Mouse (Mus musculus) kidney, embryonic 16.5 days (tissue): ENCODE data around the gene 1700001O22Rik. TPM values are rescaled to one million over a fixed set of nuclear protein-coding genes. Genes with fewer than 3 reads are reported as not detected.

Experiments used
- ATAC-seq: fragments of 200-750 bp; cut with Nextera tagmentation; 2 replicates; pipeline ENCODE4 v1.8.0; 2017; ENCODE audit warnings: moderate TSS enrichment; ENCODE audit not compliant: low FRiP score, low TSS enrichment
- H3K27ac ChIP-seq: fragments of 300-500 bp; sonication (generic); 2 replicates; pipeline ENCODE4 v1.5.1; 2014; ENCODE audit warnings: low read length
- H3K27me3 ChIP-seq: fragments of 300-500 bp; sonication (generic); 2 replicates; pipeline ENCODE4 v1.6.1; 2014; ENCODE audit warnings: low read length, control low read depth, mixed read lengths; ENCODE audit not compliant: insufficient read depth
- H3K36me3 ChIP-seq: fragments of 300-500 bp; sonication (generic); 2 replicates; pipeline ENCODE4 v1.6.1; 2014; ENCODE audit warnings: low read length, control low read depth, mixed read lengths; ENCODE audit not compliant: insufficient read depth
- H3K4me1 ChIP-seq: fragments of 300-500 bp; sonication (generic); 2 replicates; pipeline ENCODE4 v1.6.1; 2014; ENCODE audit warnings: low read length, control low read depth, mixed read lengths; ENCODE audit not compliant: insufficient read depth
- H3K4me2 ChIP-seq: fragments of 300-500 bp; sonication (generic); replicated peaks from 2 replicates; pipeline ENCODE4 v1.6.1; 2014; ENCODE audit warnings: low read depth, low read length
- H3K4me3 ChIP-seq: fragments of 300-500 bp; sonication (generic); 2 replicates; pipeline ENCODE4 v1.5.1; 2014; ENCODE audit warnings: mild to moderate bottlenecking, low read length
- H3K9ac ChIP-seq: fragments of 300-500 bp; sonication (generic); replicated peaks from 2 replicates; pipeline ENCODE4 v1.6.1; 2014; ENCODE audit warnings: low read length
- H3K9me3 ChIP-seq: fragments of 300-500 bp; sonication (generic); 2 replicates; pipeline ENCODE4 v1.6.1; 2016; ENCODE audit warnings: low read length, control low read depth
- WGBS: fragments of 180-500 bp; shearing (Covaris S2); extraction: QIAGEN DNeasy Blood & Tissue Kit; methylation state at CpG from one replicate; pipeline ENCODE4 v1.1.7; 2014; 5-methylcytosine and 5-hydroxymethylcytosine counted together
- polyA plus RNA-seq: library from polyadenylated mRNA; unstranded; fragments of >200 nt; fragmentation: Nextera tagmentation; extraction: Ambion mirVana; gene quantifications from 2 replicates; pipeline ENCODE4 v1.2.1, GENCODE M21; 2015

1700001O22Rik gene
- 5.1 and 5.2 TPM in 2 replicates for polyA plus RNA-seq

- H3K9ac ChIP-seq, result no peak within 1 kb of the TSS
- H3K9me3 ChIP-seq, result no peaks in the 10 kb centered on the region
- no peak for ATAC-seq
- H3K27ac ChIP-seq, result no peak within 1 kb of the TSS
- H3K4me3 ChIP-seq, result no peak within 1 kb of the TSS
- H3K4me1 ChIP-seq, result peaks cover 20% of the 10 kb centered on the region
- no peaks in the 10 kb centered on the region for H3K36me3 ChIP-seq
- 84% methylated on average over 3 of the region's 3 CpGs for WGBS
- no peaks in the 10 kb centered on the region for H3K27me3 ChIP-seq
- H3K4me2 ChIP-seq, result no peak within 1 kb of the TSS
These were observed at the start of gene 1700001O22Rik for GRCm38 (mm10) chr2:30803604-30804003. Gene 1700001O22Rik (minus strand): TSS chr2:30803661.

GRCm38 (mm10) chr2:30852771-30853313, 49.4 kb upstream of the 1700001O22Rik start:
- peaks cover 18% of the 10 kb centered on the region for H3K4me1 ChIP-seq
- no peaks in the 10 kb centered on the region for H3K9me3 ChIP-seq
- H3K4me3 ChIP-seq, result no peak overlapping the region
- no peaks in the 10 kb centered on the region for H3K27me3 ChIP-seq
- H3K36me3 ChIP-seq, result no peaks in the 10 kb centered on the region
- H3K4me2 ChIP-seq, result no peak overlapping the region
- WGBS, result 19% methylated on average over 20 of the region's 20 CpGs
- no peak for ATAC-seq
- H3K9ac ChIP-seq, result no peak overlapping the region
- no peak overlapping the region for H3K27ac ChIP-seq

GRCm38 (mm10) chr2:30850581-30850980, 47.1 kb upstream of the 1700001O22Rik start:
- H3K27ac ChIP-seq, result no peak overlapping the region
- H3K4me3 ChIP-seq, result no peak overlapping the region
- 21% methylated on average over 6 of the region's 6 CpGs for WGBS
- no peak for ATAC-seq
- H3K9ac ChIP-seq, result no peak overlapping the region
- H3K9me3 ChIP-seq, result no peaks in the 10 kb centered on the region
- no peak overlapping the region for H3K4me2 ChIP-seq
- no peaks in the 10 kb centered on the region; the same call in 1 of the 2 replicates for H3K27me3 ChIP-seq
- H3K36me3 ChIP-seq, result no peaks in the 10 kb centered on the region
- H3K4me1 ChIP-seq, result peaks cover 28% of the 10 kb centered on the region

GRCm38 (mm10) chr2:30848184-30848583, 44.7 kb upstream of the 1700001O22Rik start:
- Histone ChIP-seq H3K4me1 (peaks cover 34% of the 10 kb centered on the region), H3K4me3 (no peak overlapping the region), H3K36me3 (no peaks in the 10 kb centered on the region), H3K9me3 (no peaks in the 10 kb centered on the region), H3K27ac (no peak overlapping the region), H3K27me3 (no peaks in the 10 kb centered on the region; the same call in 1 of the 2 replicates), H3K4me2 (no peak overlapping the region), H3K9ac (no peak overlapping the region)
- ATAC-seq, result no peak
- 58% methylated on average over 8 of the region's 8 CpGs for WGBS

GRCm38 (mm10) chr2:30846723-30847122, 43.3 kb upstream of the 1700001O22Rik start:
- no peaks in the 10 kb centered on the region for H3K9me3 ChIP-seq
- H3K4me3 ChIP-seq, result no peak overlapping the region
- no peak overlapping the region; the same call in 1 of the 2 replicates for H3K4me2 ChIP-seq
- 30% methylated on average over 6 of the region's 6 CpGs for WGBS
- no peak overlapping the region for H3K27ac ChIP-seq
- no peaks in the 10 kb centered on the region; the same call in 1 of the 2 replicates for H3K27me3 ChIP-seq
- no peaks in the 10 kb centered on the region for H3K36me3 ChIP-seq
- 0 out of 2 replicates have a peak overlapping the region, but pooled peaks have one; percentile 22 for H3K9ac ChIP-seq
- H3K4me1 ChIP-seq, result peaks cover 30% of the 10 kb centered on the region
- ATAC-seq, result no peak

- peak overlapping the region; percentile 91 for H3K4me2 ChIP-seq
- H3K27ac ChIP-seq, result no peak overlapping the region
- 61% methylated on average over 8 of the region's 8 CpGs for WGBS
- H3K9ac ChIP-seq, result peak overlapping the region; percentile 78
- H3K4me3 ChIP-seq, result peak overlapping the region; percentile 66
- no peak for ATAC-seq
- H3K27me3 ChIP-seq, result no peaks in the 10 kb centered on the region; the same call in 1 of the 2 replicates
- H3K4me1 ChIP-seq, result peaks cover 30% of the 10 kb centered on the region
- no peaks in the 10 kb centered on the region for H3K36me3 ChIP-seq
- H3K9me3 ChIP-seq, result no peaks in the 10 kb centered on the region
These were observed 42.8 kb upstream of the 1700001O22Rik start for GRCm38 (mm10) chr2:30846236-30846635.

- peak overlapping the region; percentile 66 for H3K4me3 ChIP-seq
- H3K4me2 ChIP-seq, result peak overlapping the region; percentile 91
- H3K9ac ChIP-seq, result peak overlapping the region; percentile 78
- no peaks in the 10 kb centered on the region; the same call in 1 of the 2 replicates for H3K27me3 ChIP-seq
- H3K27ac ChIP-seq, result no peak overlapping the region
- H3K36me3 ChIP-seq, result no peaks in the 10 kb centered on the region
- peak; percentile 68 for ATAC-seq
- WGBS, result 1% methylated on average over 62 of the region's 80 CpGs
- H3K9me3 ChIP-seq, result no peaks in the 10 kb centered on the region
- H3K4me1 ChIP-seq, result peaks cover 22% of the 10 kb centered on the region
These were observed 42.0 kb upstream of the 1700001O22Rik start for GRCm38 (mm10) chr2:30845152-30846070.

GRCm38 (mm10) chr2:30842615-30843014, 39.2 kb upstream of the 1700001O22Rik start:
- 38% methylated on average over 10 of the region's 10 CpGs for WGBS
- Histone ChIP-seq H3K4me1 (peaks cover 20% of the 10 kb centered on the region; the same call in 1 of the 2 replicates), H3K4me2 (no peak overlapping the region), H3K4me3 (no peak overlapping the region), H3K27me3 (no peaks in the 10 kb centered on the region; the same call in 1 of the 2 replicates), H3K9me3 (no peaks in the 10 kb centered on the region), H3K36me3 (no peaks in the 10 kb centered on the region), H3K9ac (no peak overlapping the region), H3K27ac (no peak overlapping the region)
- no peak for ATAC-seq

GRCm38 (mm10) chr2:30836238-30836990, 33.0 kb upstream of the 1700001O22Rik start:
- peak overlapping the region; percentile 44 for H3K4me2 ChIP-seq
- H3K9ac ChIP-seq, result peak overlapping the region; percentile 59
- ATAC-seq, result no peak
- no peaks in the 10 kb centered on the region for H3K9me3 ChIP-seq
- 6% methylated on average over 20 of the region's 21 CpGs for WGBS
- no peaks in the 10 kb centered on the region for H3K27me3 ChIP-seq
- H3K4me3 ChIP-seq, result 0 out of 2 replicates have a peak overlapping the region, but pooled peaks have one; percentile 5
- H3K4me1 ChIP-seq, result peaks cover 22% of the 10 kb centered on the region
- H3K36me3 ChIP-seq, result no peaks in the 10 kb centered on the region
- peak overlapping the region; percentile 65 for H3K27ac ChIP-seq
